In genomic region chr4:104366894-104367740, GRCm38 (mm10) we compare ENCODE assay signal across 7 mouse cellular contexts.
DNase-seq lines count a peak whose midpoint lies in the region; ATAC-seq and TF ChIP-seq lines count a peak whose summit lies in the region.

No protein-coding gene starts in this region.

- peak overlapping the region; percentile 94 for H3K4me2 ChIP-seq in midbrain, embryonic 15.5 days

- 1% methylated on average over 75 of the region's 94 CpGs for WGBS in heart, adult 2 months
- under 1% methylated on average over 86 of the region's 94 CpGs for WGBS in limb, embryonic 10.5 days
- under 1% methylated on average over 86 of the region's 94 CpGs for WGBS in midbrain, embryonic 15.5 days

- TF ChIP-seq POLR2A in heart, adult 2 months (IDR thresholded peaks at IDR 0.05; ENCODE audit: insufficient read depth, low read depth, low read length) = no peak

- intact Hi-C loops in heart, adult 2 months (cut with DNase I) = no loop called here

- TF ChIP-seq EP300 in heart, adult 2 months (IDR thresholded peaks at IDR 0.05; ENCODE audit: insufficient read depth, low read depth, low read length) = no peak

- H3K27me3 ChIP-seq in heart, adult 2 months (ENCODE audit: control insufficient read depth, insufficient read depth, low read length) = peaks cover 13% of the 10 kb centered on the region
- H3K27me3 ChIP-seq in limb, embryonic 10.5 days (ENCODE audit: low read depth, poor library complexity, severe bottlenecking) = peaks cover 71% of the 10 kb centered on the region
- 0 out of 2 replicates have a peak, but pooled peaks cover 3% of the 10 kb centered on the region for H3K27me3 ChIP-seq in midbrain, embryonic 15.5 days (replicated peaks)

- peak; percentile 42 for TF ChIP-seq CTCF in heart, adult 2 months (IDR thresholded peaks at IDR 0.05)

- no peak overlapping the region for H3K9ac ChIP-seq in heart, adult 2 months (ENCODE audit: low read depth, low read length)
- peak overlapping the region; percentile 77 for H3K9ac ChIP-seq in midbrain, embryonic 15.5 days

- H3K79me2 ChIP-seq in heart, adult 2 months (replicated peaks; ENCODE audit: control insufficient read depth, insufficient read depth, low read length) = no peaks in the 10 kb centered on the region

- H3K4me1 ChIP-seq in heart, adult 2 months (ENCODE audit: control insufficient read depth, insufficient read depth, low read length) = no peaks in the 10 kb centered on the region
- H3K4me1 ChIP-seq in limb, embryonic 10.5 days = peaks cover 31% of the 10 kb centered on the region
- H3K4me1 ChIP-seq in midbrain, embryonic 15.5 days = peaks cover 42% of the 10 kb centered on the region

- H3K36me3 ChIP-seq in heart, adult 2 months (ENCODE audit: control insufficient read depth, insufficient read depth, low read length) = no peaks in the 10 kb centered on the region
- no peaks in the 10 kb centered on the region for H3K36me3 ChIP-seq in limb, embryonic 10.5 days
- no peaks in the 10 kb centered on the region for H3K36me3 ChIP-seq in midbrain, embryonic 15.5 days (replicated peaks)

- no peak overlapping the region for H3K27ac ChIP-seq in heart, adult 2 months
- H3K27ac ChIP-seq in limb, embryonic 10.5 days = peak overlapping the region; percentile 80
- H3K27ac ChIP-seq in midbrain, embryonic 15.5 days = peak overlapping the region; percentile 95

- peak overlapping the region; percentile 36 for H3K4me3 ChIP-seq in heart, adult 2 months
- peak overlapping the region; percentile 72 for H3K4me3 ChIP-seq in limb, embryonic 10.5 days
- H3K4me3 ChIP-seq in midbrain, embryonic 15.5 days = peak overlapping the region; percentile 94

- no peaks in the 10 kb centered on the region for H3K9me3 ChIP-seq in limb, embryonic 10.5 days (replicated peaks)
- H3K9me3 ChIP-seq in midbrain, embryonic 15.5 days = no peaks in the 10 kb centered on the region

- peak; percentile 92 for ATAC-seq in midbrain, embryonic 15.5 days (replicated peaks)

- peak; percentile 68 for DNase-seq in adrenal gland, postnatal 25 days
- DNase-seq in embryo, embryonic 10 days (ENCODE audit: low spot score) = peak; percentile 75
- peak; percentile 20 to 45 for DNase-seq in heart, adult 2 months
- DNase-seq in kidney, adult 8-10 months = peak; percentile 61 to 76
- DNase-seq in limb, embryonic 10.5 days (ENCODE audit: low spot score) = peak; percentile 77
- DNase-seq in testis, postnatal 10 days (ENCODE audit: low spot score) = peak; percentile 67

Comparison
In these comparisons a context has a peak if more than half of its experiments do, and no peak if none do; other contexts are left out.
1. H3K4me3 ChIP-seq: peak in every context shown above with its lines; median percentile 94 in midbrain, embryonic 15.5 days; 72 in limb, embryonic 10.5 days; 36 in heart, adult 2 months.